ENCODE assay signal across 12 mouse cellular contexts in genomic region chr2:156781281-156781680, GRCm38 (mm10). TPM values are rescaled to one million over a fixed set of nuclear protein-coding genes. Genes with fewer than 3 reads are reported as not detected.
DNase-seq lines count a peak whose midpoint lies in the region; ATAC-seq and TF ChIP-seq lines count a peak whose summit lies in the region.
"Had no signal": no experiment of that assay in that cellular context is flagged by ENCODE, and none has a peak within 500 bp of the region (broad histone marks: within the 10 kb centered on the region; RNA-seq: fewer than 3 reads in every experiment).

No protein-coding gene starts in this region.

- no peak overlapping the region for H3K9ac ChIP-seq in forebrain, embryonic 11.5 days (ENCODE audit: low read length)
- H3K9ac ChIP-seq in forebrain, embryonic 14.5 days (ENCODE audit: low read length): no peak overlapping the region
- no peak overlapping the region for H3K9ac ChIP-seq in kidney, postnatal 0 days (ENCODE audit: low read depth, low read length)
- H3K9ac ChIP-seq in kidney, embryonic 16.5 days (replicated peaks; ENCODE audit: low read length): no peak overlapping the region
- no peak overlapping the region for H3K9ac ChIP-seq in stomach, embryonic 15.5 days
- H3K9ac ChIP-seq: heart, embryonic 15.5 days had no signal

- no peak for TF ChIP-seq CTCF in kidney, postnatal 0 days (IDR thresholded peaks at IDR 0.05; ENCODE audit: low read depth)

- DNase-seq in forebrain, embryonic 11.5 days (ENCODE audit: low spot score): no peak
- DNase-seq in forebrain, embryonic 14.5 days (ENCODE audit: low spot score): no peak
- DNase-seq in kidney, postnatal 0 days (ENCODE audit: low spot score): no peak
- DNase-seq in limb, embryonic 10.5 days (ENCODE audit: low spot score): no peak
- DNase-seq in retina, embryonic 14.5 days (ENCODE audit: low spot score): no peak
- DNase-seq: adrenal gland, postnatal 36 days; gastrocnemius, adult 2 months had no signal

- ATAC-seq in forebrain, embryonic 11.5 days (replicated peaks; ENCODE audit: low FRiP score): no peak
- ATAC-seq in forebrain, embryonic 14.5 days: no peak
- ATAC-seq in kidney, postnatal 0 days (replicated peaks; ENCODE audit: low FRiP score, low read depth): 0 out of 2 replicates have a peak, but pooled peaks have one; percentile 4
- ATAC-seq in kidney, embryonic 16.5 days (ENCODE audit: low FRiP score, low TSS enrichment): no peak
- no peak for ATAC-seq in stomach, embryonic 15.5 days (ENCODE audit: insufficient read depth, low FRiP score, low read depth)
- ATAC-seq in megakaryocyte progenitor cell, adult 5-6 weeks (replicated peaks; ENCODE audit: poor library complexity): no peak

- H3K9me3 ChIP-seq in forebrain, embryonic 11.5 days (ENCODE audit: control insufficient read depth, low read length): no peaks in the 10 kb centered on the region
- H3K9me3 ChIP-seq in forebrain, embryonic 14.5 days (replicated peaks; ENCODE audit: control insufficient read depth, low read length): no peaks in the 10 kb centered on the region
- H3K9me3 ChIP-seq in kidney, postnatal 0 days (replicated peaks; ENCODE audit: low read length): no peaks in the 10 kb centered on the region
- H3K9me3 ChIP-seq in kidney, embryonic 16.5 days (ENCODE audit: low read length): no peaks in the 10 kb centered on the region
- no peaks in the 10 kb centered on the region for H3K9me3 ChIP-seq in limb, embryonic 10.5 days (replicated peaks)
- H3K9me3 ChIP-seq in stomach, embryonic 15.5 days: no peaks in the 10 kb centered on the region
- H3K9me3 ChIP-seq: heart, embryonic 15.5 days had no signal

- H3K4me2 ChIP-seq in forebrain, embryonic 11.5 days (ENCODE audit: low read depth, low read length, severe bottlenecking): peak overlapping the region; percentile 15; the same call in 1 of the 2 replicates
- no peak overlapping the region for H3K4me2 ChIP-seq in forebrain, embryonic 14.5 days (ENCODE audit: low read length)
- H3K4me2 ChIP-seq in kidney, postnatal 0 days (ENCODE audit: low read length): no peak overlapping the region
- H3K4me2 ChIP-seq in kidney, embryonic 16.5 days (replicated peaks; ENCODE audit: low read depth, low read length): no peak overlapping the region
- H3K4me2 ChIP-seq in stomach, embryonic 15.5 days: peak overlapping the region; percentile 28; the same call in 1 of the 2 replicates
- H3K4me2 ChIP-seq: heart, embryonic 15.5 days had no signal

- H3K36me3 ChIP-seq in forebrain, embryonic 11.5 days (ENCODE audit: control insufficient read depth, insufficient read depth, low read length): no peaks in the 10 kb centered on the region
- no peaks in the 10 kb centered on the region for H3K36me3 ChIP-seq in forebrain, embryonic 14.5 days (ENCODE audit: control insufficient read depth, insufficient read depth, low read length)
- no peaks in the 10 kb centered on the region for H3K36me3 ChIP-seq in kidney, postnatal 0 days (ENCODE audit: insufficient read depth, low read length)
- H3K36me3 ChIP-seq in kidney, embryonic 16.5 days (ENCODE audit: insufficient read depth, low read length): no peaks in the 10 kb centered on the region
- H3K36me3 ChIP-seq in limb, embryonic 10.5 days: no peaks in the 10 kb centered on the region
- no peaks in the 10 kb centered on the region for H3K36me3 ChIP-seq in stomach, embryonic 15.5 days

- no peak overlapping the region for H3K27ac ChIP-seq in forebrain, embryonic 11.5 days (ENCODE audit: low read depth, low read length)
- no peak overlapping the region for H3K27ac ChIP-seq in forebrain, embryonic 14.5 days (ENCODE audit: low read depth, low read length)
- no peak overlapping the region for H3K27ac ChIP-seq in kidney, postnatal 0 days
- no peak overlapping the region for H3K27ac ChIP-seq in kidney, embryonic 16.5 days (ENCODE audit: low read length)
- no peak overlapping the region for H3K27ac ChIP-seq in limb, embryonic 10.5 days
- no peak overlapping the region for H3K27ac ChIP-seq in stomach, embryonic 15.5 days
- H3K27ac ChIP-seq: gastrocnemius, adult 2 months; heart, embryonic 15.5 days had no signal

- H3K27me3 ChIP-seq in forebrain, embryonic 11.5 days (ENCODE audit: control insufficient read depth, insufficient read depth, low read length): no peaks in the 10 kb centered on the region
- no peaks in the 10 kb centered on the region for H3K27me3 ChIP-seq in forebrain, embryonic 14.5 days (replicated peaks; ENCODE audit: control insufficient read depth, insufficient read depth, low read length)
- H3K27me3 ChIP-seq in kidney, postnatal 0 days (ENCODE audit: insufficient read depth, low read length): no peaks in the 10 kb centered on the region
- H3K27me3 ChIP-seq in kidney, embryonic 16.5 days (ENCODE audit: insufficient read depth, low read length): no peaks in the 10 kb centered on the region
- H3K27me3 ChIP-seq in limb, embryonic 10.5 days (ENCODE audit: low read depth, poor library complexity, severe bottlenecking): peaks cover 11% of the 10 kb centered on the region
- H3K27me3 ChIP-seq in stomach, embryonic 15.5 days (replicated peaks): no peaks in the 10 kb centered on the region
- H3K27me3 ChIP-seq: heart, embryonic 15.5 days had no signal

- 73% methylated on average over 4 of the region's 4 CpGs for WGBS in forebrain, embryonic 11.5 days
- WGBS in forebrain, embryonic 14.5 days: 85% methylated on average over 4 of the region's 4 CpGs
- 80% methylated on average over 4 of the region's 4 CpGs for WGBS in kidney, postnatal 0 days
- 68% methylated on average over 4 of the region's 4 CpGs for WGBS in kidney, embryonic 16.5 days
- WGBS in limb, embryonic 10.5 days: 74% methylated on average over 4 of the region's 4 CpGs
- WGBS in stomach, embryonic 15.5 days: 69% methylated on average over 4 of the region's 4 CpGs

- H3K4me3 ChIP-seq in forebrain, embryonic 11.5 days (ENCODE audit: low read depth, low read length): no peak overlapping the region
- no peak overlapping the region for H3K4me3 ChIP-seq in forebrain, embryonic 14.5 days (ENCODE audit: low read depth, low read length)
- no peak overlapping the region for H3K4me3 ChIP-seq in kidney, postnatal 0 days (replicated peaks; ENCODE audit: low read depth, low read length)
- no peak overlapping the region for H3K4me3 ChIP-seq in kidney, embryonic 16.5 days (ENCODE audit: low read length)
- peak overlapping the region; percentile 18 for H3K4me3 ChIP-seq in limb, embryonic 10.5 days
- H3K4me3 ChIP-seq in stomach, embryonic 15.5 days (replicated peaks): no peak overlapping the region
- H3K4me3 ChIP-seq: gastrocnemius, adult 2 months; heart, embryonic 15.5 days had no signal

- no peaks in the 10 kb centered on the region for H3K4me1 ChIP-seq in forebrain, embryonic 11.5 days (replicated peaks; ENCODE audit: control insufficient read depth, insufficient read depth, low read length)
- H3K4me1 ChIP-seq in forebrain, embryonic 14.5 days (ENCODE audit: control insufficient read depth, insufficient read depth, low read length): peaks cover 3% of the 10 kb centered on the region; the same call in 1 of the 2 replicates
- H3K4me1 ChIP-seq in kidney, postnatal 0 days (replicated peaks; ENCODE audit: insufficient read depth, low read length): 0 out of 2 replicates have a peak, but pooled peaks cover 6% of the 10 kb centered on the region
- peaks cover 23% of the 10 kb centered on the region for H3K4me1 ChIP-seq in kidney, embryonic 16.5 days (ENCODE audit: insufficient read depth, low read length)
- peaks cover 22% of the 10 kb centered on the region for H3K4me1 ChIP-seq in limb, embryonic 10.5 days
- peaks cover 18% of the 10 kb centered on the region for H3K4me1 ChIP-seq in stomach, embryonic 15.5 days

RNA-seq across cellular contexts. Expression of gene Myl9, which starts 6.1 kb away (rescaled TPM):
- polyA plus RNA-seq in forebrain, embryonic 11.5 days (2014; fragmentation: Nextera tagmentation; extraction: Ambion mirVana): 105 and 121 TPM in 2 replicates
- 40.5 and 44.1 TPM in 2 replicates for polyA plus RNA-seq in forebrain, embryonic 14.5 days (2014; fragmentation: Nextera tagmentation; extraction: Ambion mirVana)
- polyA plus RNA-seq in kidney, postnatal 0 days (2015; fragmentation: Nextera tagmentation; extraction: Ambion mirVana): 449 and 494 TPM in 2 replicates
- polyA plus RNA-seq in kidney, embryonic 16.5 days (2015; fragmentation: Nextera tagmentation; extraction: Ambion mirVana): 447 and 578 TPM in 2 replicates
- polyA plus RNA-seq in limb, embryonic 10.5 days (2016; fragmentation: Nextera tagmentation; extraction: Ambion mirVana): 30.1 and 62.7 TPM in 2 replicates
- 1,258 and 1,308 TPM in 2 replicates for polyA plus RNA-seq in stomach, embryonic 15.5 days (2015; fragmentation: Nextera tagmentation; extraction: Ambion mirVana)
- total RNA-seq in megakaryocyte progenitor cell, adult 5-6 weeks (2015): not detected in 2 replicates
- not detected in 2 replicates for total RNA-seq in megakaryocyte progenitor cell, adult 5-6 weeks (2017)
- total RNA-seq: megakaryocyte-erythroid progenitor cell, adult 5-6 weeks had no signal

RNA-seq across cellular contexts. Expression of gene Tgif2, which starts 58.5 kb away (rescaled TPM):
- polyA plus RNA-seq in forebrain, embryonic 11.5 days (2014; fragmentation: Nextera tagmentation; extraction: Ambion mirVana): 109 and 110 TPM in 2 replicates
- 45.1 and 48.0 TPM in 2 replicates for polyA plus RNA-seq in forebrain, embryonic 14.5 days (2014; fragmentation: Nextera tagmentation; extraction: Ambion mirVana)
- 38.2 and 40.6 TPM in 2 replicates for polyA plus RNA-seq in kidney, postnatal 0 days (2015; fragmentation: Nextera tagmentation; extraction: Ambion mirVana)
- 69.5 and 71.1 TPM in 2 replicates for polyA plus RNA-seq in kidney, embryonic 16.5 days (2015; fragmentation: Nextera tagmentation; extraction: Ambion mirVana)
- polyA plus RNA-seq in limb, embryonic 10.5 days (2016; fragmentation: Nextera tagmentation; extraction: Ambion mirVana): 104 and 109 TPM in 2 replicates
- 41.5 and 45.9 TPM in 2 replicates for polyA plus RNA-seq in stomach, embryonic 15.5 days (2015; fragmentation: Nextera tagmentation; extraction: Ambion mirVana)
- 7.2 and 7.9 TPM in 2 replicates for total RNA-seq in megakaryocyte progenitor cell, adult 5-6 weeks (2015)
- 10.7 and 12.5 TPM in 2 replicates for total RNA-seq in megakaryocyte progenitor cell, adult 5-6 weeks (2017)

Comparison
In these comparisons a context has a peak if more than half of its experiments do, and no peak if none do; other contexts are left out.
1. H3K4me2 ChIP-seq: peak in forebrain, embryonic 11.5 days (single experiment) and stomach, embryonic 15.5 days (single experiment); none in forebrain, embryonic 14.5 days (single experiment), kidney, postnatal 0 days (single experiment) and kidney, embryonic 16.5 days (single experiment).